Mouse (Mus musculus) testis, adult 2 months (tissue): ENCODE results near the gene Fbxw9.

ENCODE experiments used
- CTCF ChIP-seq: fragments of 200-500 bp; IDR thresholded peaks from 2 replicates; pipeline ENCODE4 v1.5.1; 2012; ENCODE audit warnings: low read depth, mild to moderate bottlenecking, inconsistent platforms, low read length, moderate library complexity; ENCODE audit not compliant: control insufficient read depth, insufficient read depth, insufficient replicate concordance
- POLR2A ChIP-seq: fragments of 200-500 bp; IDR thresholded peaks from 2 replicates; pipeline ENCODE4 v1.6.1; 2012; ENCODE audit warnings: low read depth, mild to moderate bottlenecking, inconsistent platforms, low read length, moderate library complexity; ENCODE audit not compliant: control insufficient read depth

GRCm38 (mm10) chr8:85067982-85068381 is 8.1 kb downstream of the Fbxw9 start, which contains the start of gene Gm5741:
- no peak for TF ChIP-seq CTCF
- TF ChIP-seq POLR2A = no peak
